In the genomic region with DNA sequence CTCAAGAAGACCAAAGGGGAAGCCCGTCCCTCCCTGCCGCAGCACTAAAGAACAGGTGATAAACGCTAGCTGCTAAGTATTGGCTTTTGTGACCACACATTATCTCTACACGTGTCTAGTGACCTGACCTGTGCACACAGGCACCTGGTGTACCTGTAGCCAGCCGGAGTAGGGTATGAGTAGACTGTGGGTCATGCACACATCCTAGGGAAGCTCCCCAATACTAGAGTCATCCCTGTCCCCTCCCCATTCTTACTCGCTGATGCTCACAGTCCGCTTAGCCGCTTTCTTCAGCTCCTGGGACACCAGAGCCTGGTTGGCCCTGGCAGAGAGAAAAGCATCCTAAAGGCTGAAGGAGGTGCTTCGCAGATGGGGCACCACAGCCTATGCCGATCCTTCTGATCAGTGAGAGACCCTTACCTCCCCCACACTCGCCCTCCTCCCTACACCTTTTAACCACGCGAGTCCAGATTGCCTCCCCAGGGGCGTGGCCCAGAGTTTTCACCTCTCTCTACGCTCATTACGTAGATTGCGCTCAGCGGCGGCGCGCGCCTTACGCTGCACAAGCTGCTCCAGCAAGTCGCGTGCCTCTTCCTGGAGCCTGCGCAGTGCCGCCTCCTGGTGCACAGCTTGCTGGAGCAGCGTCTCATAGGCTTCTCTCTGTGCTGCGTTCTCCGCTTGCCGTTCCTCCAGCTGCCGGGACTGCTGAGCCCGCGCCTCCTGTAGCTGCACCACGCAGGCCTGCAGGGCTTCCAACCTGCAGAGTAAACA, we compare ENCODE assay signal across 7 mouse cellular contexts. TPM values are rescaled to one million over a fixed set of nuclear protein-coding genes. Genes with fewer than 3 reads are reported as not detected.
A peak's percentile ranks its signal among the peaks of the same experiment; 100 is the strongest.
DNase-seq lines count a peak whose midpoint lies in the region; ATAC-seq and TF ChIP-seq lines count a peak whose summit lies in the region.

No protein-coding gene starts in this region.

- peak overlapping the region; percentile 42 for H3K9ac ChIP-seq in heart, embryonic 15.5 days
- no peak overlapping the region for H3K9ac ChIP-seq in liver, adult 2 months (ENCODE audit: low read depth, low read length)

- WGBS in heart, embryonic 15.5 days, result 12% methylated on average over 35 of the region's 35 CpGs
- 78% methylated on average over 35 of the region's 35 CpGs for WGBS in liver, adult 2 months

- peak; percentile 50 to 58 for DNase-seq in adrenal gland, postnatal 4 days (ENCODE audit: low spot score in 2 of 2)
- peak; percentile 84 for DNase-seq in embryo, embryonic 9.5 days (ENCODE audit: extremely low spot score)
- peak; percentile 86 for DNase-seq in kidney, postnatal 14 days
- no peak for DNase-seq in liver, adult 2 months (ENCODE audit: extremely low read depth, low read depth, low spot score)
- peak; percentile 10 to 29 for DNase-seq in monocyte, adult 2 months (ENCODE audit: low read depth in 1 of 2, low spot score in 2 of 2)
- peak; percentile 87 for DNase-seq in telencephalon, adult 2 months (ENCODE audit: low read depth, low spot score)

- no peaks in the 10 kb centered on the region for H3K79me2 ChIP-seq in liver, adult 2 months (ENCODE audit: control insufficient read depth, insufficient read depth, low read length)

- TF ChIP-seq POLR2A in liver, adult 2 months (IDR thresholded peaks at IDR 0.05; ENCODE audit: extremely low read depth, insufficient read depth, low read length), result no peak

- H3K27me3 ChIP-seq in heart, embryonic 15.5 days, result 0 out of 2 replicates have a peak, but pooled peaks cover 6% of the 10 kb centered on the region
- H3K27me3 ChIP-seq in liver, adult 2 months (ENCODE audit: control insufficient read depth, insufficient read depth, low read length), result no peaks in the 10 kb centered on the region

- peak; percentile 76 for ATAC-seq in heart, embryonic 15.5 days (replicated peaks; ENCODE audit: insufficient number of reproducible peaks, insufficient read depth, low FRiP score, low read depth)

- peaks cover 29% of the 10 kb centered on the region for H3K4me1 ChIP-seq in heart, embryonic 15.5 days (replicated peaks)
- peaks cover 23% of the 10 kb centered on the region for H3K4me1 ChIP-seq in liver, adult 2 months (ENCODE audit: control insufficient read depth, insufficient read depth, low read length)

- H3K4me3 ChIP-seq in heart, embryonic 15.5 days, result peak overlapping the region; percentile 35
- no peak overlapping the region for H3K4me3 ChIP-seq in liver, adult 2 months (ENCODE audit: insufficient read depth, low read depth, low read length)

- H3K36me3 ChIP-seq in heart, embryonic 15.5 days, result peaks cover 7% of the 10 kb centered on the region; the same call in 1 of the 2 replicates
- peaks cover 19% of the 10 kb centered on the region; the same call in 1 of the 2 replicates for H3K36me3 ChIP-seq in liver, adult 2 months (ENCODE audit: control insufficient read depth, insufficient read depth, low read length)

- 0 out of 2 replicates have a peak, but pooled peaks have one; percentile 9 for TF ChIP-seq CTCF in liver, adult 2 months (IDR thresholded peaks at IDR 0.05; ENCODE audit: low read depth, low read length)

- no peak overlapping the region for H3K27ac ChIP-seq in heart, embryonic 15.5 days
- H3K27ac ChIP-seq in liver, adult 2 months (replicated peaks; ENCODE audit: insufficient read depth, low read depth, low read length), result no peak overlapping the region

- H3K4me2 ChIP-seq in heart, embryonic 15.5 days, result peak overlapping the region; percentile 66

- no peaks in the 10 kb centered on the region for H3K9me3 ChIP-seq in heart, embryonic 15.5 days (replicated peaks)

RNA-seq across cellular contexts. Expression of a gene that starts 5.6 kb away (rescaled TPM):
- total RNA-seq in adrenal gland, postnatal 4 days (2021), result 10 to 100 TPM; 20.6 to 21.7 TPM
- 28.1 and 30.5 TPM in 2 replicates for polyA plus RNA-seq in heart, embryonic 15.5 days (2015; fragmentation: Nextera tagmentation; extraction: Ambion mirVana)
- 8.7 and 9.1 TPM in 2 replicates for total RNA-seq in liver, adult 2 months (2014; rRNA removed)
- polyA plus RNA-seq in liver, adult 2 months (2012; rRNA removed), result 8.2 and 13.8 TPM in 2 replicates

RNA-seq across cellular contexts. Expression of a gene that starts 20.4 kb away (rescaled TPM):
- total RNA-seq in adrenal gland, postnatal 4 days (2021), result 10 to 100 TPM; 40.3 to 52.3 TPM
- 25.0 and 32.9 TPM in 2 replicates for polyA plus RNA-seq in heart, embryonic 15.5 days (2015; fragmentation: Nextera tagmentation; extraction: Ambion mirVana)
- 779 and 846 TPM in 2 replicates for total RNA-seq in liver, adult 2 months (2014; rRNA removed)
- polyA plus RNA-seq in liver, adult 2 months (2012; rRNA removed), result 1,131 and 1,407 TPM in 2 replicates

RNA-seq across cellular contexts. Expression of a gene that starts 51.4 kb away (rescaled TPM):
- total RNA-seq in adrenal gland, postnatal 4 days (2021), result 100 to 1,000 TPM in 1 of 2 experiments, 10 to 100 TPM in 1; 76.3 to 102 TPM
- 23.5 and 38.4 TPM in 2 replicates for polyA plus RNA-seq in heart, embryonic 15.5 days (2015; fragmentation: Nextera tagmentation; extraction: Ambion mirVana)
- 43.8 and 51.0 TPM in 2 replicates for total RNA-seq in liver, adult 2 months (2014; rRNA removed)
- polyA plus RNA-seq in liver, adult 2 months (2012; rRNA removed), result 88.2 and 89.2 TPM in 2 replicates

Comparison
In these comparisons a context has a peak if more than half of its experiments do, and no peak if none do; other contexts are left out.
1. RNA of a gene that starts 20.4 kb away (total RNA-seq): 779 to 846 TPM in liver, adult 2 months; 40.3 to 52.3 TPM in adrenal gland, postnatal 4 days; every median in the first group is over 10 times any median in the second.